Mouse (Mus musculus) thymus, adult 2 months (tissue): Measurements from ENCODE around the gene Cdc42ep4. TPM values are rescaled to one million over a fixed set of nuclear protein-coding genes. Genes with fewer than 3 reads are reported as not detected.
A peak's percentile ranks its signal among the peaks of the same experiment; 100 is the strongest.

ENCODE experiments used
- DNase-seq: peaks from one replicate; pipeline ENCODE4 v3.0.0; 2021
- H3K27ac ChIP-seq: fragments of 200-500 bp; 2 replicates; pipeline ENCODE4 v1.5.1; 2012; ENCODE audit warnings: low read length, control low read depth; ENCODE audit not compliant: control insufficient read depth, insufficient read depth
- H3K27me3 ChIP-seq: fragments of 200-500 bp; 2 replicates; pipeline ENCODE4 v1.6.1; 2012; ENCODE audit warnings: mild to moderate bottlenecking, low read length, moderate library complexity, mixed read lengths; ENCODE audit not compliant: control insufficient read depth, insufficient read depth
- H3K36me3 ChIP-seq: fragments of 200-500 bp; 2 replicates; pipeline ENCODE4 v1.6.1; 2012; ENCODE audit warnings: mild to moderate bottlenecking, low read length, moderate library complexity; ENCODE audit not compliant: control insufficient read depth, insufficient read depth
- H3K4me1 ChIP-seq: fragments of 200-500 bp; replicated peaks from 2 replicates; pipeline ENCODE4 v1.6.1; 2012; ENCODE audit warnings: low read length; ENCODE audit not compliant: control insufficient read depth, insufficient read depth
- H3K4me3 ChIP-seq: fragments of 200-500 bp; 2 replicates; pipeline ENCODE4 v1.5.1; 2012; ENCODE audit warnings: mild to moderate bottlenecking, low read length, control low read depth, moderate library complexity; ENCODE audit not compliant: control insufficient read depth, insufficient read depth
- CTCF ChIP-seq: fragments of 200-500 bp; IDR thresholded peaks from 2 replicates; pipeline ENCODE4 v1.5.1; 2012; ENCODE audit warnings: mild to moderate bottlenecking, control low read depth, low read length, moderate library complexity, borderline replicate concordance; ENCODE audit not compliant: control insufficient read depth, poor library complexity, insufficient read depth; ENCODE audit errors: extremely low read depth
- POLR2A ChIP-seq: fragments of 200-500 bp; IDR thresholded peaks from 2 replicates; pipeline ENCODE4 v1.6.1; 2012; ENCODE audit warnings: mild to moderate bottlenecking, low read length, control low read depth, moderate library complexity; ENCODE audit not compliant: control insufficient read depth, poor library complexity, insufficient read depth; ENCODE audit errors: extremely low read depth
- WGBS: fragments of 180-500 bp; shearing (Covaris S2); methylation state at CpG from one replicate; pipeline ENCODE4 v1.1.7; 2018; 5-methylcytosine and 5-hydroxymethylcytosine counted together
- polyA plus RNA-seq: library from polyadenylated mRNA; depleted of rRNA; stranded (reverse); fragments of >200 nt; gene quantifications from 2 replicates; pipeline ENCODE4 v1.2.3, GENCODE M21; 2012; rRNA removed

Cdc42ep4 gene
- polyA plus RNA-seq, 1 experiment, result 28.7 TPM

- WGBS, result 8% methylated on average over 38 of the region's 38 CpGs
- Histone ChIP-seq H3K4me1 (peaks cover 5% of the 10 kb centered on the region), H3K27ac (peak overlapping the region; percentile 29), H3K27me3 (no peaks in the 10 kb centered on the region), H3K4me3 (peak overlapping the region; percentile 90), H3K36me3 (no peaks in the 10 kb centered on the region)
- peak; percentile 75 for DNase-seq
- TF ChIP-seq POLR2A (no peak), CTCF (no peak)
These were observed 68.6 kb downstream of the Cdc42ep4 start for GRCm38 (mm10) chr11:113682897-113683626.

- H3K27me3 ChIP-seq, result no peaks in the 10 kb centered on the region
- no peak for DNase-seq
- H3K4me3 ChIP-seq, result no peak overlapping the region
- no peak overlapping the region for H3K27ac ChIP-seq
- no peak for TF ChIP-seq CTCF
- no peak for TF ChIP-seq POLR2A
- H3K36me3 ChIP-seq, result peaks cover 2% of the 10 kb centered on the region
- H3K4me1 ChIP-seq, result peaks cover 5% of the 10 kb centered on the region
These were observed 69.7 kb downstream of the Cdc42ep4 start for GRCm38 (mm10) chr11:113681979-113682378.

- TF ChIP-seq CTCF (no peak), POLR2A (no peak)
- WGBS, result 95% methylated on average over 2 of the region's 2 CpGs
These were observed 70.7 kb downstream of the Cdc42ep4 start for GRCm38 (mm10) chr11:113680954-113681353.

GRCm38 (mm10) chr11:113678373-113678772 is 73.3 kb downstream of the Cdc42ep4 start:
- no peak overlapping the region for H3K27ac ChIP-seq
- no peak for DNase-seq
- 89% methylated on average over 8 of the region's 8 CpGs for WGBS

More at GRCm38 (mm10) chr11:113680954-113681353, 70.7 kb downstream of the Cdc42ep4 start:
- Histone ChIP-seq H3K27ac (no peak overlapping the region), H3K4me1 (peaks cover 5% of the 10 kb centered on the region), H3K4me3 (no peak overlapping the region), H3K36me3 (peaks cover 13% of the 10 kb centered on the region), H3K27me3 (no peaks in the 10 kb centered on the region)
- DNase-seq, result no peak

DNA sequence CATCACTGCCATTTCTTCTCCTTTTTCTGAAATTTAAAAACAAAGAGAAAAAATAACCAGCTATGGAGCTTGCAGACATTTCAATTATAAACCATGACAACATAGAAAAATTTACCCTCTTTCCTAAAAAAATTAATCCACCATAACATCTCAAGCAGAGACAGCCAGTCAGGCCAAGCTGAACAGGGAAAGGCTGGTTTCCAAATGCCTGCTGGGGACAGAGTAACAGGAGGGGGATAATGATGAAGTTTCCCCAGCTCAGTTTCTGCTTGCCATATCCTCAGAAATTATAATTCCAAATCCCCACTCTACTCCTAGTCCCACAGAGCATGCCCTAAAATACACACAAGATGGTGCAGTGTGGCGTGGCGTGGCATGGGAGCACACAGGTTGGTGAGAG is 74.3 kb downstream of the Cdc42ep4 start:
- Histone ChIP-seq H3K4me1 (no peaks in the 10 kb centered on the region), H3K27ac (no peak overlapping the region), H3K36me3 (peaks cover 40% of the 10 kb centered on the region), H3K27me3 (no peaks in the 10 kb centered on the region), H3K4me3 (no peak overlapping the region)
- no peak for TF ChIP-seq POLR2A
- TF ChIP-seq CTCF, result no peak
- WGBS, result 97% methylated on average over 2 of the region's 2 CpGs
- no peak for DNase-seq

More at GRCm38 (mm10) chr11:113678373-113678772, 73.3 kb downstream of the Cdc42ep4 start:
- Histone ChIP-seq H3K4me1 (peaks cover 5% of the 10 kb centered on the region), H3K4me3 (no peak overlapping the region), H3K36me3 (peaks cover 36% of the 10 kb centered on the region), H3K27me3 (no peaks in the 10 kb centered on the region)
- TF ChIP-seq CTCF (no peak), POLR2A (no peak)

Other genes starting within 250 kb of the Cdc42ep4 start
- 4.9 and 6.7 TPM in 2 replicates for gene Sstr2, start 132.5 kb downstream of the Cdc42ep4 start, polyA plus RNA-seq
- 66.4 and 67.4 TPM in 2 replicates for gene Cog1, start 102.7 kb downstream of the Cdc42ep4 start, polyA plus RNA-seq
- 18.0 and 19.0 TPM in 2 replicates for gene Slc39a11, start 101.8 kb downstream of the Cdc42ep4 start, polyA plus RNA-seq
- 44.7 and 51.6 TPM in 2 replicates for gene Fam104a, start 67.7 kb downstream of the Cdc42ep4 start, polyA plus RNA-seq
- gene D11Wsu47e, start 67.5 kb downstream of the Cdc42ep4 start, polyA plus RNA-seq, result 13.6 TPM in 2 replicates
- 0.84 and 1.4 TPM in 2 replicates for gene Cpsf4l, start 41.9 kb downstream of the Cdc42ep4 start, polyA plus RNA-seq